Mouse (Mus musculus): ENCODE measurements at regions not wholly inside any gene's neighbourhood (a gene's known extent, or its start where the extent isn't known, plus 50 kb on each side); places are given as distances from the start of the nearest gene placed in this dataset.
A peak's percentile ranks its signal among the peaks of the same experiment; 100 is the strongest.

DNA sequence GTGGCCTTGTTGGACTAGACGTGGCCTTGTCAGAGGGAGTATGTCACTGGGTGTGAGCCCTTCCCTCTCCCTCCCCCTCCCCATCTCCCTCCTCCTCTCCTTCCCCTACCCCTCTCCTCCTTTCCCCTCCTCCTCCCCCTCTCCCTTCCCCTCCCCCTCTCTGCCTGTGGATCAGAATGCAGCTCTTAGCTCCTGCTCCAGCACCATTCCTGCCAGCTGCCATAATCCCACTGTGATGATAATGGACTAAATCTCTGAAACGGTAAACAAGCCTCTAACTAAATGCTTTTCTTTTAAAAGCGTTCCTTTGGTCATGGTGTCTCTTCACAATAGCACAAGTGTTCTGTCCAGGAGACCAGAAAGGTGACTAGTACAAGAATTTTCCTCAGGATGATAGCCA, 573.1 kb upstream of the Gm19410 start:
- no peak for DNase-seq

DNA sequence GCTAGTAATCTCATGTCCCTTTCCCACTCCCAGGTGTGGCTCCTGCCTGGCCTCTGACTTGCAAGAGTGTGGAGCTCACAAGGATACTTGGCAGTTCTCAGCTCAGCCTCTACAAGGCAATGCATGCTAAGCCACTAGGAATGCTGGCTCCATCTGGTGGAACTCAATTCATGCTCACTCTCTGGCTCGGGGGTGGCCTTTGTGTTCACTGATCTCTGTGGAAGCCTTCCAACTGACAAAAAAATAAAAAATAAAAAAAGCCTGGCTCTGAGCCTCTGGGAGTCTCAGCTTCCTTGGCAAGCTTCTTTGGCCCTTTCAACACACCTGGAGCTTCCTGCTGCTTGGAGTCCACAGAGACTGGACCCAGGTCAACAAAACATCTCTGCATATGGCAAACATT, 571.8 kb upstream of the Gm19410 start:
- DNase-seq, result peak; percentile 35 to 57

- no peak for DNase-seq
These were observed 569.4 kb upstream of the Gm19410 start for GRCm38 (mm10) chr8:35196189-35196588.

DNA sequence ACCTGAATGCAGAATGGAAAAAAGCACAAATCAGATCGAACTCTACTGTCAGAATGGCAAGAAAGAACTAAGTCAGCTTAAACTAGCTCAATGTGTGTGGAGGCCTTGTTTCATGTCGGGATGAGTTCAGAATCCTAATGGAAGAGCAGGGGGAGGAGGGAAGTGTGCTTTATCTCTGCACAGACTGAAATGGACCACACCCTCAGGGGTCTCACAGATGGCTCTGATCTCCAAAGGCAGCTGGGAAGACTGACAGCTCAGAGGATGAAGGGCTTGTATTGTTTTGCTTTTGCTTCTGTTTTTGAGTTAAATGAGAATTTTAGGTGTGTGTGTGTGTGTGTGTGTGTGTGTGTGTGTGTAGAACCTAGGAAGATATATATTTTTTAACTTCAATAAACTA, 566.8 kb upstream of the Gm19410 start:
- DNase-seq, result no peak

DNA sequence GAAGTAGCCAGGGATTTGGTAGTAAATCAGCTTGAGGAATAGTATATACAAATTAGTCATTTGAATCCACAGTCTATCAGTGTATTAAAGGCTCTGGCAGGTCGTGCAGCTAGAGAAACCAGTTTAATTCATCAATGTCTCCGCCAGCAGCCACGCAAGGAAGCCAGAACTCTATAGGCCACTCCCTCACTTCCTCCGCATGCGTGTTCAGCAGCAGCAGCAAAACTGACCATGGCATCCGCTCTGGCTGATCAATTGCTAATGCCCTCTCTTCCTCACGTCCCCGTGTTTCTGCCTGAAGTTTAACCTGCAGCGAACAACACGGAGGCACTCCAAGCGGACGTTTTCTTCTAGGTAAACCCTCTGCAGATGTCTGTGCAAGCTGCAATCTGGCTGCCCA, 564.2 kb upstream of the Gm19410 start:
- no peak for DNase-seq

DNA sequence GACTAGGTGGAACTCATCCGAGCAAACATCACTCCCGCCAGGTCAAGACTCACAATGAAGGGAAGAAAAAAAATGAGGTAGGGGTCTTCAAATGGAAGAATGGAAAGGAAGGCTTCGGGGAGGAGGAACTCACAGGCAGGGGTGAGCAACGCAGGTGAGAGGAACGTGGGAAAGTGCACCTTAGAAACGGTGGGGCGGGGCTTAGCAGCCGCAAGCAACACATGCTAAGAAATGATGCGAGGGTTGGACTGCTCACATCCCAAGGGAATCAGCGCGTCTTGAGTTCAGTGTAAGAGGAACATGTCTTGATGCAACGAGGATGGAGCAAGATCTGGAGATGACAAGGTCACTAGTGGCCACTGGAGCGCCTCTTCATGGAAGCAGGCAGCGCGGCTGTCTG, 560.6 kb upstream of the Gm19410 start:
- no peak for DNase-seq

DNA sequence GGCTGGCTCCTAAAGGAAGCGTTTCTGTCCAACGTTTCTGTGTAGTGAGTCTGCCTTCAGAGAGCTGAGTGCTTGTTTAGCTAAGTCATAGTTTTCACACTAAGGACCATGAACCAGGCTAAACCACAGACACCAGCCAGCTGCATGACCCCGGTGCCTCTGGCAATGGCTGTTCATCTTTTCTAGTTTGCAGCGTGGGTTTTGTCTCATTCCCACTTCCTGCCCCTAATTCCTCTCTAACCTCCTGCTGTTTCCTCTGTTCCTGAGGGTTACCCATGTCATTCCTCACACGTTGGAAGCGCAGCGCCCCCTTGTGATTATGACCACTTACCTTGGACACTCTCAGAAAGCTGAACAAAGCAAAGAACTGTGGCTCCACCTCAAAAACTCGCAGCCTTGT, 560.1 kb upstream of the Gm19410 start:
- peak; percentile 28 to 59 for DNase-seq

GRCm38 (mm10) chr8:35206271-35206670, 559.3 kb upstream of the Gm19410 start:
- DNase-seq, result no peak

- DNase-seq, result no peak
These were observed 557.2 kb upstream of the Gm19410 start for GRCm38 (mm10) chr8:35208357-35208756.

GRCm38 (mm10) chr8:35211506-35212452, 553.8 kb upstream of the Gm19410 start:
- DNase-seq, result no peak

GRCm38 (mm10) chr8:35213515-35213914, 552.1 kb upstream of the Gm19410 start:
- DNase-seq, result no peak

DNA sequence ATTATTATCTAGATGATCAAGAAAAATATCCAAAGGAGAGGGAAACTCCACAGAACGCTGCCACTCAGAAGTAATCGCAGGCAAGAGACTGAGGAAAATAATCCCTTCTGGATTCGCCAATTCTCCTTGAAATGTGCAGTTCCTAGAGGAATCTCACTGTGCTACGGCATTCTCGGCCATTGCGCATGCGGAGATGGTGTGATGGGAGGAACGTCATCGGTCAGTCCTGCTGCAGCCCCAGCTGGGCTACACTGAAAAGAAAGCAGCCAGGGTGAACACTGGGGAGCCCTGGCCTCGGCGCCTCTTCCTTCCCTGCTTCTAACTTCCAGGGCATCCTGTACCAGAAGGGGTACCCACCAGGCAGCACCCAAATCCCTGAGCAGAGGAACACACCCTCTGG, 548.0 kb upstream of the Gm19410 start:
- DNase-seq, result no peak

GRCm38 (mm10) chr8:35218327-35218726, 547.3 kb upstream of the Gm19410 start:
- DNase-seq, result no peak

DNA sequence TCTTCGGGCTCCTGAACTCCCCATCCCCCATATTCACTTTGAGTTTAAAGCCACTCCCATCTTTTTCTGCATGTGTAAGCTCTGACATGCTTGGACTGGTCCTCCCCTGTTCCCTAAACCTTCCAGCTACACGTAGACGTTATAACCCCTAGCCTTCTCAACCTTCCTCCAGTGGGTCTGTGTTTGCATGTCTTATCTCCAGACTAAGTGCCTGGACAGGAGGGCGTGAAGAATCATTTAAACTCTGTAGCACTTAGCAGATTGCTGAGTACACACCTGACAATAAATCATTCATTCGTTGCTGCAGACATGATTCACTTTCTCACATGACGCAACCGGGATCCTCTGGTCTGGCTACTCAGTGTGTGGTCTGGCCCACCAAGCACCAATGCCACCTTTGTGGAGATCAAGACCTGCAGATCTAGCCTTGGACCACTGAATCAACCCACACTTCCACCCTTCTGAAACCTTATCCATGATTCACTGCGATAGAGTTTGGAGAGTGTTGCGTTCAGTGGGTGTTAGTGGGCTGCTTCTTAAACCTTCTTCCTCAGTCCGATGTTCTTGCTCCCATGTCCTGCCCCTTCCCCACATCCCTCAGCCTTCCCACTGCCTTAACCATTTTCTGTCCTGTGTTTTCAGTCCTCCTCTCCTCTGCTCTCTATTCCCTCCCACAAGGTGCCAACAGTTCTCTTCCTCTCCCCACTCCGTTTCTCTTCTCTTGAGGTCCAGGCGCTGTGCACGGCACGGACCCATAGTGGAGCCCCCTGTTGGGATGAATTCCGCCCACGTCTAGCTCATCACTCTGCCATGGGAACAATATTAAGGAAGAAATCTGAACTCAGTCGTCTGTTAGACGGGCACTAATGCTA, 541.3 kb upstream of the Gm19410 start:
- DNase-seq, result no peak

- DNase-seq, result no peak
These were observed 540.7 kb upstream of the Gm19410 start for GRCm38 (mm10) chr8:35224925-35225244.

- DNase-seq, result no peak
These were observed 538.5 kb upstream of the Gm19410 start for GRCm38 (mm10) chr8:35227079-35227478.

- DNase-seq, result peak in 1 of 2 experiments; percentile 22
These were observed 537.1 kb upstream of the Gm19410 start for GRCm38 (mm10) chr8:35228449-35228848.

DNA sequence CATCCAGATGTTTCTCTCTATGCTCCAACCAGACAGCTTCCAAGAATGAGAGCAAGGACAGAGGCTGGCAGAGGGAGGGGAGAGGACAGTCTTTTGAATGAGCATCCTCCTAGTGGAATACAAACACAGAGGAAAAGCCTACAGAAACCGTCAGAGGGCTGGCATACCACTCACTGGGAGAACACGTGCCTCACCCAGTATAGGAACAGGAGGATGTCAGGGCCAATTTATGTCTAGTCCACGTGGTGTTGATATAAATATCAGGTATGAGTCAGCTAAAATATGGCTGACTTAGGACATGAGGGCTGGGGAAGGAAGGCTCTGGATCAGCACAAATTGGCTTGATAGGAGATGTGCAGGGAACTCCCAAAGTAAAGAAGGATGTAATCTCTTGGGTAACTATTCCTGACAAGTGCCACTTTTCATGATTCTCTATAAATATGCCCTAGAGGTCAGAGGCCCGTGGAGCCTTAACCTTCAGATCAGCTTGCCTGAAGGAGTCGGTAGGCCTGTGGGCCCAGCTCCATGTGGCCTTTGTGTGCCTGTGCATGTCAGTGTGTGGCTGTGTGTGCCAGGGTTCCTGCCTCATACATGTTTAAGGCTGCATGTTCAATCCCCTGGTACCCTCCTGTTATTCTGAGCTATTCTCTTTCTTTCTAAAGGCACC, 531.9 kb upstream of the Gm19410 start:
- no peak for DNase-seq

DNA sequence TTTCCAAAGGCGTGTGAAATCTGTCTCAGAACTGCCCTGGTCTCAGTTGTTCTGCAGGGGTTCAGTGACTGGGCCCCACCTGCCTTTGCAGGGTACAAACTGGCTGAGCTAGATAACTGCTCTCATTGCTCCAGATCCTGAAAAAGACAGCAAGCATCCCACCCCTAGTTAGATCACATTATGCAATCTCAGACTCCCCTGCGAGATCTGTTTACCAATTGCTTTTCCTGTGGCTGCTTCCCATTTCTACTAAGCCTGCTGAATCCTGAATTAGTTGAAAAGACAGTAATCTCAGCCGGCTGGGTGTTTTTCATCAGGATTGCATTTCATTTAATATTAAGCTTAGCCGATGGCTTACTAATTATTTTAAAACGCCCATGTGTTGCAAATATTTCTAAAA, 531.2 kb upstream of the Gm19410 start:
- DNase-seq, result no peak

DNA sequence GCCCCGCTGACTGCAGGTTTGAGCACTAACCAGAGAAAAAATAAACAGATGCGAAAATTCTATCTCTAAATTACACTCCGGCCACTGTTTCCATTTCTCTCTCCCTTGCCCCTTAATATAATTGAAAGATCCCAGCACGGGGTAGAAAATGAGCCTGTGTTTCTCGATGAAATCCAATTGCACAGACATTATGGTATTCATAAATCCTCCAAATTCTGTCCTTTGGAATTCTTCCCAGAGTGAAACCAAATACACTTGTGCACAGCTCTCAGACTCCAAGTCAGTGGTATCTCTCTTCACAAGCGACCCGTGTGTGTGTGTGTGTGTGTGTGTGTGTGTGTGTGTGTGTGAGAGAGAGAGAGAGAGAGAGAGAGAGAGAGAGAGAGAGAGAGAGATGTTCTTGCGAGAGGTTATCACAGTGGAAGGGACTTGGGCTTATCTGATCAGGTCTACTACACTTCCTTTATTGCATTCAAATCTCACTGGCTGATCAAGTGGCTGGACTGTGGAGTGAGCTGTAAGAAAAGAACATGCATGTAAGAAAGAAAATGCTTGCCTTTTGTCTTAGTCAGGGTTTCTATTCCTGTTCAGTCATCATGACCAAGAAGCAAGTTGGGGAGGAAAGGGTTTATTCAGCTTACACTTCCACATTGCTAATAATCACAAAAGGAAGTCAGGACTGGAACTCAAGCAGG, 529.6 kb upstream of the Gm19410 start:
- DNase-seq, result no peak

DNA sequence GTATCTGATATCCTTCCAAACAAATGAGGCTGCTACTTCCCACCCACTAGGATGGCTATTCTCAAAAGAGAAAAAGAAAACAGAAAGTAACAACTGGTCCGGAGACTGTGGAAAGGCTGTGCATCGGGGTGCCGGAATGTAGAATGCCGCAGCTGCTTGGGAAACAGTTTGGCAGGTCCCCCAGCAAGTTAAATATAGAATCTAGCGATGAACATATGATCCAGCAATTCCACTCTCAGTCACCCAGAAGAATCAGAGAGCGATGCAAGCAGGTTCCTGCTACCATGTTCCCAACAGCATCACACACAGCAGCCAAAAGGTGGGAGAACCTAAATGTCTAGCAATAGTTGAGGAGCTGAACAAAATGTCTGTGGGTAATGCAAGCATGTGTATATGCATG, 528.3 kb upstream of the Gm19410 start:
- no peak for DNase-seq

DNA sequence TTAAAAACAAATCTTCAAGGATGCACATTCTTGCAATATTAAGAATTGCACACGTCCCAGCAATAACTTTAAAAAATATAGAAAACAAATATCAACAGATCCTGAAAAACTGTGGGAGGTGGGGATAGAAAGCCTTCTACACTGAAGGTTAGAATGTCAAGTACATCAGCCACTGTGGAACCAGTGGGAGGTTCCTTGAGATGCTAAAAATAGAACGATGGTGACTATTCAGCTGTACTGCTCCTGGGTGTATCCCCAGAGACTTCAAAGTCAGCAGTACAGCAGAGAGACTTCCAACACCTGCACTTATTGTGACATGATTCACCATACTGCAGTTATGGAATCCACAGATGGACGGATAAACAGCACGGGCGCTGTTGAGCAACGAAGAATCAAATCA, 524.7 kb upstream of the Gm19410 start:
- no peak for DNase-seq

DNA sequence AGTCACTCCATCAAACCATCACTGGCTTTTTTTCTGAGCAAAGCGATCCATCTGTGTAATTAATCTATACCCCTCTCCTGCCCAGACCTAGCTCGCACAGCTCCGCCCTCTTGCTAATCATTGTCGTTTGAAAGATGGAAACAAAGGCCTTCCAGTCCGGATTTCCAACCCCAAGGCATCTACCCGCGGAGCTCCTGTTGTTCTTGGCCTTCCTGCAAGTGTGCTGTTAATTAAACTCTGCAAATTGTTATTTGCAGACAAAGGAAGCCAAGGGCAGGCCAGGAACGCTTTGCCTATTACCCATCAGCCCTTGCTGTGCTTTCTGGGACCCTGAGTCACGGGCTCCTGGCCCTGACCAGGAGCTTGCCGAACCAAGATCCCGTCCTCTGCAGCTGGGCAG, 522.0 kb upstream of the Gm19410 start:
- no peak for DNase-seq
